Mouse (Mus musculus): ENCODE measurements around the gene Hnrnpl.

The Hnrnpl gene

DNA sequence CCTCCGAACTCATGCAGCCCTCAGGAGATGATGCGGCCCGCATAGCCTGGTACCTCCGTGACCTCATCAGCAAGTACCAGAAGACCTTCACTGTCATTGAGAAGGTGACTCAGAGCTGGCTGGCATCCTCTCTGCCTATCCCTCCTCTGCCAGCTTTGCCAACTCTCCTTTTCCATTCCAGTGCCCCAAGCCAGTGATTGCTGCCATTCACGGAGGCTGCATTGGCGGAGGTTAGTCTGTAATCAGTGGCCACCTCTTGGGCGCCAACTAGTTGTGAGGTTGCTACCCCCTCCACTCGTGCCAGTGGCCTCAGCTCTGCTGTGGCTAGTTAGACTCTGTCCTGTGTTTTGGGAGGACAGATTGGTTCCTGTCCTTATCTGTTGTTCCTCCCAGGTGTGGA lies 21.5 kb downstream of the Hnrnpl start:
- no peak for DNase-seq (ENCODE audit: low spot score)

DNA sequence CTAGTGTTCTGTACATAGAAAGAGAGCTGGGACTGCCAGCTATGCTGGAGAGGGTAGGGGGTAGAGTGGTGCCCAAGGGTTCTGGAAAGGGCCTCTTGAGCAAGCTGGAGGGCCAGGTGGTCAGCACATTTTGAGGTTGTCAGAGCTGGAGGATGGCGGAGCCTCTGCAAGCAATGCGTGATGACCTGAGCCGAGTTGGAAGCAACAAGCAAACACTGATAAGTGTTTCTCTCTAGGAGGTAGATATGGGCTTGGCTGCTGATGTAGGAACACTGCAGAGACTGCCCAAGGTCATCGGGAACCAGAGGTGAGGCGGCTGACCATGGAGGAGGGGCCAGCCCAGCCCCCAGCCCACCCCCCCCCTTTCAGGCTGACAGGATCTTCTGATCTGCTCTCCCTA lies 22.6 kb downstream of the Hnrnpl start:
- DNase-seq (ENCODE audit: low spot score): no peak

- DNase-seq (ENCODE audit: low spot score): no peak
Measured at GRCm38 (mm10) chr7:28831411-28832125, 23.2 kb downstream of the Hnrnpl start.

DNA sequence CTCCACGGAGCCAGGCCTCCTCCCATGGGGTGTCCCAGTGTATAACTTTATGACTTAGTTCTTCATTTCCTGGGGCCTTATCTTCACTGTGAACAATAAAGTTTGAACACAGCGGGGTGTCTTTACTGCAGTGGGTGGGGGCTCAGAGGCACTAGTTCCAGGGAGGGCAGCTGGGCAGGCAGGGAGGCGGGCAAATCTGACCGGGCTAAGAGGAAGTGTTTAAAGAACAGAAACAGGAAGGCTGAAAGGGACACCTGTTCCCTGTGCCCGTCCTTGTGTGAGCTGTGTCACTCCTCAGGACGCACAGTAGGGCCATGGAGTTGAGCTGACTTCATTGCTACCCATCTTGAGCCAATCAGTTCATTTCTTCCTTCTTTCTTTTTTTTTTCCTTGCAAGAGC lies 23.8 kb downstream of the Hnrnpl start:
- DNase-seq (ENCODE audit: low spot score): no peak

DNA sequence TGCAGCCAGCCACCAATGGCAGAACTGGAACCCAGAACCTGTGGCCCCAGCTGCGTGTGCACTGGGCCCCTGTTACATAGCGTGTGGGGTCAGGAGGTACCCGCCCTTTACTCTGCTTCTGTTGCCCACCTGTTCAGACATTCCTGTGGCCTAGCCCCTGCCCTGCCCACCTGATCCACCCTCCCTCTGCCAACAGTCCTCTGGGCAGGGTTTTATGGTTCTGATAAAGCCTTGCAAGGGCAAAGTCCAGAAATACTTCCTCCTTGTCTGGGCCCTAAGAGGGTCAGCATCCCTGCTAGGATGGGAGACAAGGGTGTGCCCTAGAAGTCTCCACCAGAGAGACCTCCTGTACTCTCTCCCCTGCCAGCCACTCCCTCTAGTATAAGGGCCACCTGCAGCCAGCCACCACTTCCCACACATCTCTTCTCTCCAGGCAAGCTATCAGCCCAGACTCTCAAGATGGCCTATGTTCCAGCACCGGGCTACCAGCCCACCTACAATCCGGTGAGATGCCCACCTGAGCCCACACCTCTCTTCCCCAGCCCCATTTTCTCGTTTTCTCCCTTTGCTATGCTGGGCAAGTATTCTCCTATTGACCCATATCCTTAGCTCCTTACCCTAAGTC lies 25.5 kb downstream of the Hnrnpl start, which contains the start of gene Lgals4:
TSS of gene Lgals4 (plus strand) at position 132 of the 625 bp plus-strand sequence.
- DNase-seq (ENCODE audit: low spot score): no peak

DNA sequence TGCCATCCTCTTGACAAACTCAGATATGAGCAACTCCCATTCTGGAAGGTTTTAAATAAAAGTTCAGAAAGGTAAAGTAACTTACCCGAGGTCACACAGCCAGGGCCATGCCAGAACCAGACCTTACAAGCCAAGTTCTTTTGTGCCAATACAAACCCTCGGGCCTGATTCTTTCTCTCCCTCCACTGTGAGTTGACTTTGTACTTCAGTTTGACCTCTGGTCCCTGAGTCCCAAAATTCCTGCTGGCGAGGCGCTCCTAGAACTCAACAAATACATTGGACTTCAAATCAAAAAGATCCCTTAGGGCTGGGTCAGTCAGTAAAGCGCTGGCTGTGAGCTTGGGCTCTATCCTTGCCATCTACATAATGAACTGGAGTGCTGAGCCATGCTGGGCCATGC lies 28.6 kb downstream of the Hnrnpl start:
- DNase-seq (ENCODE audit: low spot score): no peak

GRCm38 (mm10) chr7:28838331-28838730 lies 30.0 kb downstream of the Hnrnpl start:
- no peak for DNase-seq (ENCODE audit: low spot score)

DNA sequence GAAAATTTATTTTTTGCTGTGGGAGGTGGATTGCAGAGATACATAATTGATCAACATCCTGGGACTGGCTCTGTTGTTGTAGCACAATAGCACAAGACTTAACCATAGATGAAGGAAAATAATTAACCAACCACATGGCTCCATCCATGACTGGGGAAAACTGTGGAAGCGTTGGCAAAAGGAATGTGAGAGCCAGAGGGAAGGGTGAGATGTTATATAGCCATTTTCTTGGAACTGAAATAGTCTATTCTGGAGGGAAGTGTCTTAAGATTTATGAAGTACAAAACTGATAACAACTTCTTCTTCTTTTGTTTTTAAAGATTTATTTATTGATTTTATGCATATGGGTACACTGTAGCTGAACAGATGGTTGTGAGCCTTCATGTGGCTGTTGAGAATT lies 38.9 kb downstream of the Hnrnpl start:
- DNase-seq (ENCODE audit: low spot score): no peak

DNA sequence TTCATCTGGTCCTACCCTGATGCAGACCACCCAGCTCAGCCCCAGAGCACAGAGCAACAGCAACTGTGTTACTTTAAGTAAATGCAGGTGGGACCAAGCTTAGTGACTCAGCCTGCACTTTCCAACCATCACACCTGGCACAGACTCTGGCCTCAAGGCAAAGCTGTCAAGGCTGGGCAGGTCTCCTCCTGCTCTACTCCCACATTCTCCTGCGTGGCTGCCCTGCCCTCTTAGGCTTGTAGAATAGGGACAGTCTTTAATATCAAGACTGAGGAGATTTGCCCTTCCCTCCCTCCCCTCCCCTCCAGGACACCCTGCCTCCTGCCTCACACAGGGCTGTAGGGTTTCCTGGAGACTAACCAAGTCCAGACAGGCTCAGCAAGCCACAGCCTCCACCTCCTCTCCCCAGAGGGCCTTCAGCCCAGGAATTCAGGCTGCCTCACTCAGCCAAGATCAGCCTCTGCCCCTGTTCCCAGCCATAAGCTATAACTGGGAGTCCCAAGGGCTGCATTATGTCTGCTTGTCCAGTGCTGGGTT lies 41.4 kb downstream of the Hnrnpl start:
- DNase-seq (ENCODE audit: low spot score): no peak

GRCm38 (mm10) chr7:28850642-28851041 lies 42.3 kb downstream of the Hnrnpl start:
- no peak for DNase-seq (ENCODE audit: low spot score)

- DNase-seq (ENCODE audit: low spot score): no peak
Measured at GRCm38 (mm10) chr7:28859953-28860352, 51.6 kb downstream of the Hnrnpl start.

- DNase-seq (ENCODE audit: low spot score): no peak
Measured at GRCm38 (mm10) chr7:28860898-28861297, 52.6 kb downstream of the Hnrnpl start.

GRCm38 (mm10) chr7:28862817-28863499 lies 54.6 kb downstream of the Hnrnpl start:
- no peak for DNase-seq (ENCODE audit: low spot score)

- no peak for DNase-seq (ENCODE audit: low spot score)
Measured at GRCm38 (mm10) chr7:28863540-28863939, 55.2 kb downstream of the Hnrnpl start, which contains the start of gene Lgals7. Gene Lgals7 (plus strand): TSS chr7:28863853.

DNA sequence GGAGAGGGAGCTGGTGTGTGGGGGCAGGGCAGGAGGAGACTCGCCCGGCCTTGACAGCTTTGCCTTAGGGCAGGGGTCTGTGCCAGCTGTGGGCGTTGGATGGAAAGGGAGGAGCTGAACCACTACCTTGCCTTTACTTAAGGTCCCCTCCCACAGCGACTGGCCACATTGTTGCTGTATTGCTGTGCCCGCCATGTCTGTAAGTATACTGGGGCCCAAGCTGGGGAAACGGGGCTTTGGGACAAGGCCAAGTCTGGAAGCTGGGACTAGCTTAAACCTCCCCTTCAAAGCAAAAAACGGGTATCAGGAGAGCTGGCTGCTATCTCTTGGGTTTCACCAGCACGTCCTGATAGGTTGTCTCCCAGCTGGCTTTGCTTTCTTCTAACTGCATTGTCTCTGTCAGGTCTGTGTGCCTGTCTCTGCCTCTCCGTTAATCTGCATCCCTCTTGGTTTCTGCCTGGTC lies 56.0 kb downstream of the Hnrnpl start:
- no peak for DNase-seq (ENCODE audit: low spot score)

DNA sequence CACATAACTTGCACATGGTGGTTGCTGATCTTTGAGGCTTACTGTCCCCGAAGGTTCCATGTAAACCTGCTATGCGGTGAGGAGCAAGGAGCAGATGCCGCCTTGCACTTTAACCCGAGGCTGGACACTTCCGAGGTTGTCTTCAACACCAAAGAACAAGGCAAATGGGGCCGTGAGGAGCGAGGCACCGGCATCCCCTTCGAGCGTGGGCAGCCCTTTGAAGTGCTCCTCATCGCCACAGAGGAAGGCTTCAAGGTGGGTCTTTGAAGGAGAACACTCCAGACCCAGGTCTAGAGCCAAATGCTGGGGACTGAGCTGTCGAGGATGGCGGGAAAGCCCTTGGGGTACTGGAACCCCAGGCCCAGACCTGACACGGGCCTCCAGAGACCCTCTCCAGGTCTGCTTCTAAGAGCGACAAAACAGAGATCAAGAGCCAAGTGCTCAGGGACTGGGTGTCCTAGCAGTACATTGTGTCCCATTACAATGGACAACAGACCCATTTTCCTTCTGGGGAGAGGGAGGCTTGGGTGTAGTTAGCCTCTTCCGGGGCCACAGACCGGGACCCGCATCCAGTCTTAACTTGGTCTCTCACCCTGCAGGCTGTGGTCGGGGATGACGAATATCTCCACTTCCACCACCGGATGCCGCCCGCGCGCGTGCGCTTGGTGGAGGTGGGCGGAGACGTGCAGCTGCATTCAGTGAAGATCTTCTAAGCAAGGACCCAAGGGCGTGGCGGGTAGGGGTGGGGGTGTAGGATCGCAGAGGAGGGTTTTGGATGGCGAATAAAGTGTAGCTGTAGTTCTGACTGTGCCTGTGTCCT lies 57.4 kb downstream of the Hnrnpl start:
- peak; percentile 80 for DNase-seq (ENCODE audit: low spot score)

DNA sequence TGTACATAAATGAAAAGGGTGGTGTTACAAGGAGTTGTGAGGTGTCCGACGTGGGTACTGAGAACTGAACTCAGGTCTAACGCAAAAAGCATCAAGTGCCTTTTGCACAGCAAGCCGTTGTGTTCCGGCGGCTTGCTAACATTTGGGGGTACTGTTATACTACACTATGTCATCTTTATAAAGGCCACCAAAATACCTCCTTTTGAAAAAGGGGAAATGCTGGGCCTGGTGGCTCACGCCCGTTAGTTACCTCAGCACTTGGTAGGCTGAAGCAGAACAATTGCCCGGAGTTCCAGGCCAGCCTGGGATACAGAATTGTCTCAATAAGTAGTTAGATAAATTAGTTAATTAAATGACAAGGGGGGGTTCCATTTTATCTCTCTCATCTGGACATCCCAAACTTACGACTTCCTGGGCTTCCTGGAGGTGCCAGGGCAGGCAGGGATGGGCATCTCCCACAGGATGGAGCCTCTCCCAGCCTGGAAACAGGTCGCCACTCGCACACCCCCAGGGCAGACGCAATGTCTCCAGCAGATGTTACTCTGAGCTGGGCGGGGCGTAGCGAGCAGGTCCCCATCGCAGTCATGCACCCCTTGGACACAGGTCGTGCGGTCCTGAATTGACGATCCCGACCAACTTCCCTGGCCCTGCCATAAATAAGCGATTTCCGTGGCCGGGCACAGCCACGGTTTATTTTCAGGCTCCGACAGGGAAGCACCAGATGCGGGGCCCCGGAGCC lies 58.6 kb downstream of the Hnrnpl start:
- DNase-seq (ENCODE audit: low spot score): no peak

DNA sequence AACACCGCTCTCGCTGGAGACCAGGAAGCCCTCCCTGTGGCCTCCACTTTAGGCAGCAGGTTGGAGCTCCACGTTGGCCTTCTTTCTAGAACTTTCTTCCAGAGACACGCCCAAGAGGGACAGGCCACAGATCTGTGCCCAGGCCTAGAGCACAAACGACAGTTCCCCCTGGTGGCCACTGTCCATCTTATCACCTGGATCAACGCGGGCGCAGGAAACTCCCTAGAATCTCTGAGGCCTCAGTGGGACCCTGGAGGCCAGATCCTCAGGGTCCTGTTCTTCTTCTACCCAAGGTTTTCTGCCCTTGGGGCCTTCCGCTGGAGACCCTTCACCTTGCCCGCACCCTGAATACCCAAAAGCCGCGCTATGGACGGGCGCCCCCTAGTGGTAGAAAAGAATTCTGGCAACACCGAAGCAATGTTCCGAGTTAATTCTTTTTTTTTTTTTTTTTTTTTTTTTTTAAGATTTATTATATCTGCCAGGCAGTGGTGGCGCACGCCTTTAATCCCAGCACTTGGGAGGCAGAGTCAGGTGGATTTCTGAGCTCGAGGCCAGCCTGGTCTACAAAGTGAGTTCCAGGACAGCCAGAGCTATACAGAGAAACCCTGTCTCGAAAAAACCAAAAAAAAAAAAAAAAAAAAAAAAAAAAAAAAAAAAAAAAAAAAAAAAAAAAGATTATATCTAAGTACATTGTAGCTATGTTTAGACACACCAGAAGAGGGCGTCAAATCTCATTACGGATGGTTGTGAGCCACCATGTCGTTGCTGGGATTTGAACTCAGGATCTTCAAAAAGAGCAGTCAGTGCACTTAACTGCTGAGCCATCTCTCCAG lies 59.4 kb downstream of the Hnrnpl start:
- DNase-seq (ENCODE audit: low spot score): peak; percentile 69

DNA sequence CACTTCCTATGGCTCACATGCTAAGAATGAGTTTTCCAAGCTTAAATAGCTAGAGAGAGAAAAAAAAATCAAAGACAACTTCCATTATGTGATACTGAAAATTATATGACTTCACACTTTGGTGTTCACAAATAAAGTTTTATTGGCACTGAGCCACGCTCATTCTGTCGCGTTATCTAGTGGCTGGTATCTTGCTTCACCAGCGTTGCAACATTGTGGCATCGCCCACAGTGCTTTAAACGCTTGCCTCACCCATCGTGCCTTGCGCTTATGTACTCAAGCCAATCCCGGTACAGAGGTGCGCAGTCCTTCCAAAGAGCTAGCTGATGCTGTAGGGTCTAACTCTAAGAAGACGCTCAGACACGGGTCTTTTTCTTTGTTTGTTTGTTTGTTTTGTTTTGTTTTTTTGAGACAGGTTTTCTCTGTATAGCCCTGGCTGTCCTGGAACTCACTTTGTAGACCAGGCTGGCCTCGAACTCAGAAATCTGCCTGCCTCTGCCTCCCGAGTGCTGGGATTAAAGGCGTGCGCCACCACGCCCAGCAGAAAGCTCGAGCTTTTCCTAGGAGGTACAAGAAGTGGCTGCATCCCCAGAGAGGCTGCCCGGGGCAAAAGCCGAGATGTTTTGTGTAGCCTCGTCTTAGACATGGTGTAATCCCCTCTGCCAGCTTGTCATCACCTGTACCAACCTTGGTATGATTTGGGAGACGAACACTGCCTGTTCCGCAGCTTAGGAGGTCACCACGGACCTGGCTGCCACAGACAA lies 62.7 kb downstream of the Hnrnpl start:
- DNase-seq (ENCODE audit: low spot score): no peak
